Mouse (Mus musculus) brain, embryonic 14.5 days (tissue): Measurements from ENCODE around the gene Rab11fip3. TPM values are rescaled to one million over a fixed set of nuclear protein-coding genes. Genes with fewer than 3 reads are reported as not detected.

ENCODE experiments used
- DNase-seq: peaks from one replicate; pipeline ENCODE4 v3.0.0-alpha.2; 2011; ENCODE audit warnings: low read depth
- CTCF ChIP-seq: fragments of 200-500 bp; IDR thresholded peaks from 2 replicates; pipeline ENCODE4 v1.5.1; 2012; ENCODE audit warnings: inconsistent platforms, mild to moderate bottlenecking, moderate library complexity, borderline replicate concordance; ENCODE audit not compliant: insufficient read depth, insufficient read length; ENCODE audit errors: extremely low read depth
- POLR2A ChIP-seq: fragments of 200-500 bp; IDR thresholded peaks from 2 replicates; pipeline ENCODE4 v1.6.1; 2012; ENCODE audit warnings: mild to moderate bottlenecking, inconsistent platforms, borderline replicate concordance; ENCODE audit not compliant: poor library complexity, insufficient read depth, insufficient read length, severe bottlenecking; ENCODE audit errors: extremely low read depth
- polyA plus RNA-seq: library from polyadenylated mRNA; depleted of rRNA; stranded (reverse); fragments of >200 nt; gene quantifications from 2 replicates; pipeline ENCODE4 v1.2.3, GENCODE M21; 2012

Rab11fip3 gene
- polyA plus RNA-seq, 1 experiment, result 82.4 TPM

DNA sequence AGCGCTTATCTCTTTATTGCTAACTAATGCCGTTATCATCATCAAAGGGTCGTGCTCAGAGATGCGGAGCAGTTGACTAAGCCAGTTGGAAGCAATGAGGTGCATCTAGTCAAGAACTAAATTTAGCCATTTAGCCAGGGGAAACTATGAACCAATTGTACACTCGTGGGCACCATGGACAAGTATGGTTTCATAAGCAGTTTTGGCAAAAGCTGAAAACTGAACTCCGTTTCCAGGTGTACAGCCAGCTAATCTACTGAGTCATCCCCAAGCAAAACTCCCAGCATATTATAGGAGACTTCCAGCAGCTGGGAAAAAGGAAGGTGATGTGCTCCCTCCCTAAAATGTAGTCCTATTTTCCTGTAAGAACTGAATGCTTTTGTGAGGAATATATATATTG, 781 bp upstream of the Rab11fip3 start:
- no peak for DNase-seq
- TF ChIP-seq POLR2A, result no peak
- TF ChIP-seq CTCF, result no peak

GRCm38 (mm10) chr17:26068024-26068830, 1.1 kb downstream of the Rab11fip3 start:
- TF ChIP-seq POLR2A (no peak), CTCF (no peak)
- peak; percentile 43 for DNase-seq

GRCm38 (mm10) chr17:26066488-26067020, 2.8 kb downstream of the Rab11fip3 start:
- TF ChIP-seq POLR2A, result no peak
- TF ChIP-seq CTCF, result no peak
- no peak for DNase-seq

- TF ChIP-seq CTCF (no peak), POLR2A (no peak)
- no peak for DNase-seq
Observed at GRCm38 (mm10) chr17:26064916-26065315, 4.4 kb downstream of the Rab11fip3 start.

DNA sequence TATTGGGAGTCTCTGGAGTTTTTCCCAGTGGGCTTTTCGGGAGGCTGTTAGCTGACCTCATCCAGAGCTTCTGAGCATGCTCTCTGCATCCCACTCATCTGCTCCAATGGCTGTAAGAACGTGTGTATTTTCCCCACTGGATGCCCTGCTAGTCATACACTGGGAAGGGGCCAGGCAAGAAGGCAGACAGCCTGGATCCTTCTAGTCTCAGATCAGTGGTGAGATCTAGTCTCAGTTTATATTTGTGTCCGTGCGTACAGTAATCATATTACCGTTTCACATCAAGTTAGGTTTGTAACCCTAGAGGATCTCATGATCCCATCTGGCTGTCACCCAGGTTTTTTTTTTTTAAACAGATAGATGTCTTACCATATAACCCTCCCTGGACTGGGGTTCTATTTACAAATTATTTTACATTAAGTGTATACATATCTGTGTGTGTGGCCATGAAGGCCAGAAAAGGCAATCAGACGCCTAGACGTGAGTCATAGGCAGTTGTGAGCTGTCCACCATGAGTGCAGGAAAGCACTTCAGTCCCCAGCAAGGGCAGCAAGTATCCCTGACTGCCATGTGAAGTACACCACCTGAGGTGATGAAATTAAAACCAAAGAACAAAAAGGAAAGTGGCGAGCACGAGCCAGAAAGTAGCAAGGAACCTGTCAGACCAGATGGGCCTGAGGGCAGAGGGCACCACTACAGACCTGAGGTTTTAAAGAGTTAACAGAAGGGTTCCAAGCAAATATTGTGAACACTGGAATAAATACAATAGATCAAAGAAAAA, 11.4 kb downstream of the Rab11fip3 start:
- DNase-seq, result no peak
- TF ChIP-seq POLR2A (no peak), CTCF (no peak)

DNA sequence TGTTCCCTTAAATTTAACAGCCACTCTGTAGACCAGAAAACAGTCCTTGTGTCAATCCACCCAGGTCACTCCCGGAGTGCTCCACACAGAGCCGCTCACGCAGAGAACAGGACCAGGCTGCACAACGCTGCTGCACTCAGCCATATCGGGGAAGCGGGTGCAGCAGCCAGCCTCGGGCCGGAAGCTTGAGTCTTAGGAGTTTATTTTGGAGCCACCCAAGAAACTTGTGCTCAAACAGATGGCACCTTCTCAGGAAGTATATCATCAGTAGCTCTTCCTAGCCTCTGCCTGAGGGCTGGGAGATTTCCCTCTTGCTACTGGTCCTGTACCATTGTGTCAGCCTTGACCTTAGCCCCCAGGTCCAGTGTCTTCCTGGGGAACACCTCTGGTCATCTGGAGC, 12.1 kb downstream of the Rab11fip3 start:
- no peak for DNase-seq
- TF ChIP-seq POLR2A (no peak), CTCF (no peak)

- TF ChIP-seq CTCF (no peak), POLR2A (no peak)
- no peak for DNase-seq
Observed at GRCm38 (mm10) chr17:26055164-26055563, 14.2 kb downstream of the Rab11fip3 start.

DNA sequence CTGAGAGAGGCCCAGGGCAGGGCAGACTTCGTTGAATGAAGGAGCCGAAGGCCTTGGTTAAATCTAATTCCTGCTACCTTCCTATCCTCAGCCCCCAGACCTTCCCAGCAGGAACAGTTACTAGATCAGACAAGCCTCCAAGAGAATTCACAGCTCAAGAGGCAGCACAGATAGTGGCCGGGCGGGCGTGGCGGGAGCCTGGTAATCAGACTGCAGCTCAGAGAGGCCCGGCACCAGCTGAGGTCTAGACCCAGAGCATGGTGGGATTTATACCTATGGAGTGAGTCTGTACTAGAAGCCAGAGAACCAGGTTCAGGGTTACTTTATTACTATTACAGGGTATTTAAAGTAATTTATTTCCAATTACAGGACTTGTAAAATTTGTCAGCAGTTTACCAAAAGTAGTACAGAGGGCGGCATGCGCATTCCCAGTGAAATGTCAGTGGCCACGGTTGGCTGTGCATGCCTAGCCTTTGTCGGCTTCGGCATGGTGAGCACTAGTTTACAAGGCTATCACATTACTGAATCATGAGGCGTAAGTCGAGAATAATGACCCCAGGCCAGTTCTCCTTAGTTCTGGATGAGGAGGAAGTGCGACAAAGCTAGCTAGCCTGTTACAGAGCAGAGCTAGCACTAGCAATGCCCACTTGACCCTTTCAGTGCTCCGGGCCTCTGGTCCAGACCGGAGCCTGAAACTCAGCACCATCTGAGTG, 15.1 kb downstream of the Rab11fip3 start:
- DNase-seq, result no peak
- TF ChIP-seq POLR2A, result no peak

DNA sequence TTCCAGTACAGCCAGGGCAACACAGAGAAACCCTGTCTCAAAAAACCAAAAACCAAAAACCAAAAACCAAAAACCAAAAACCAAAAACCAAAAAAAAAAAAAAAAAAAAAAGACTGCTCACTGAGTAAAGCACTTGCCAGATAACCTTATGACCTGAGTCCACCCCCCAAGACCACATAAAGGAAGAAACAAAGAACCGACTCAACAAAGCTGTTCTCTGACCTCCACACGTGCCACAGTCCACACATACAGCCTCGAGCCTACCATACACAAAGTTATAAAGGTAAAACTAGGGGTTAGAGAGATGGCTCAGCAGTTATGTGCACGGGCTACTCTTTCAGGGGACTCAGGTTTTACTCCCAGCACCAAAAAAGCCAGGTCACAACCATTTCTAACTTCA, 16.6 kb downstream of the Rab11fip3 start:
- no peak for TF ChIP-seq POLR2A
- TF ChIP-seq CTCF, result no peak

GRCm38 (mm10) chr17:26052074-26052473, 17.3 kb downstream of the Rab11fip3 start:
- TF ChIP-seq POLR2A (no peak), CTCF (no peak)

More for the DNA sequence above, 16.6 kb downstream of the Rab11fip3 start:
- DNase-seq, result no peak

GRCm38 (mm10) chr17:26048118-26048517, 21.2 kb downstream of the Rab11fip3 start:
- TF ChIP-seq POLR2A, result no peak
- no peak for TF ChIP-seq CTCF
- no peak for DNase-seq

More at GRCm38 (mm10) chr17:26052074-26052473, 17.3 kb downstream of the Rab11fip3 start:
- DNase-seq, result no peak
